Mouse (Mus musculus): ENCODE results near the gene Samd10. TPM values are rescaled to one million over a fixed set of nuclear protein-coding genes. Genes with fewer than 3 reads are reported as not detected.

The Samd10 gene
- polyA plus RNA-seq, 1 experiment from 2014 or later, result 27.8 TPM

DNA sequence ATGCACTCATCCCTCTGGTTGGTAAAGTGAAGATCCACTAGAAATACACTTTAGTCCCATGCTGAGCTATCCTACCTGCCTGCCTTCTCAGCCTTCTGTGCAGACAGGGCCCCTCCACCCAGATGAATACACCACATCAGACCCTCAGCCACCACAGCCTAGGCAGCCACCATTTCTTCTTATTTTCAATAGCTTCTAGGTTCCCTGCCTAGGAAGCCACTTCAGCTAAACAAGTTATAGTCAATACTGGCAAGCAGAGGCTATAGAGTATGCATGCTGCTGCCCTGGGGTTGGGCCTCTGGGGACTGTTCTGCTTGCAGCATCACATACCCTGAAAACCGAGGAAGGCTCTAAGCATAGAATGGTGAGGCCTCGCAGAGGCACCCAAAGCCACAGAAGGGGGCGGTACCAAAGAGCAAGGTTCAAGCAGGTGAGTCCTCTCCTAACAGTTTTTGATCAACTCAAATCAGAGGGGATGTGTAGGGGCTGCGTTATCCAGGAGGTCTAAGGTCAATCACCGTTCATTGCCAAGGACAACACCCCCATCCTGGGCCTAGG is 7.4 kb downstream of the Samd10 start, which contains the start of gene Prpf6:
Prpf6 (plus strand) TSS at position 341 of the 558 bp plus-strand sequence.
- Histone ChIP-seq H3K27me3 (ENCODE audit: insufficient read depth, low read length) (no peaks in the 10 kb centered on the region), H3K9me3 (ENCODE audit: low read depth, low read length) (no peaks in the 10 kb centered on the region), H3K9ac (peak within 1 kb of the TSS; percentile 91), H3K36me3 (ENCODE audit: insufficient read depth) (peaks cover 47% of the 10 kb centered on the region), H3K4me3 (ENCODE audit: low read depth, low read length) (peak within 1 kb of the TSS; percentile 96), H3K4me2 (peak within 1 kb of the TSS; percentile 84), H3K4me1 (ENCODE audit: insufficient read depth) (no peaks in the 10 kb centered on the region), H3K27ac (ENCODE audit: low read depth) (peak within 1 kb of the TSS; percentile 82)
- DNase-seq (peak; percentile 38), ATAC-seq (ENCODE audit: insufficient read depth) (peak; percentile 17; the same call in 1 of the 2 replicates)
- WGBS, result 3% methylated on average over 5 of the region's 5 CpGs
- TF ChIP-seq CTCF (IDR thresholded peaks at IDR 0.05; ENCODE audit: low read depth), result no peak

DNA sequence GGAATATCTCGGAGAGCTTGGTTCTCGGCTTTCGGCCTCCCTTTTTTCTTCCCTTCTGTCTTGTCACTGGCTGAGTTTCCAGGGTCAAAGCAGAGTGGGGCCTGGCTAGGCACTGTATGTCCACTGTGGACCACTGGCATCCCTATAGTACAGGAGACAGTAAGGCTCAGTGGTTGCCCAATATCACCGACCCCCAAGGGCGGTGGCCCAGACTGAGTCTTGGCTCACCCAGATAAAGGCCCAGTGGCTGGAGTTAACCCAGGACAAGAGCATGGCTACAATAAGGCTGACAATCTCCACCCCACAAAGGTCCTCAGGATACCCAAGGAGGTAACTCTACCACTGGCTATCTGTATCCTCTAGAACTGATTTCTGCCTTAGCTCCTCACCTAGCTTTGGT is 8.5 kb downstream of the Samd10 start:
- Histone ChIP-seq H3K27ac (ENCODE audit: low read depth) (no peak overlapping the region), H3K36me3 (ENCODE audit: insufficient read depth) (peaks cover 53% of the 10 kb centered on the region), H3K9me3 (ENCODE audit: low read depth, low read length) (no peaks in the 10 kb centered on the region), H3K9ac (no peak overlapping the region), H3K4me2 (no peak overlapping the region), H3K4me1 (ENCODE audit: insufficient read depth) (no peaks in the 10 kb centered on the region), H3K27me3 (ENCODE audit: insufficient read depth, low read length) (no peaks in the 10 kb centered on the region), H3K4me3 (ENCODE audit: low read depth, low read length) (no peak overlapping the region)
- 86% methylated on average over 5 of the region's 5 CpGs for WGBS
- ATAC-seq (ENCODE audit: insufficient read depth) (no peak), DNase-seq (no peak)
- no peak for TF ChIP-seq CTCF (IDR thresholded peaks at IDR 0.05; ENCODE audit: low read depth)

DNA sequence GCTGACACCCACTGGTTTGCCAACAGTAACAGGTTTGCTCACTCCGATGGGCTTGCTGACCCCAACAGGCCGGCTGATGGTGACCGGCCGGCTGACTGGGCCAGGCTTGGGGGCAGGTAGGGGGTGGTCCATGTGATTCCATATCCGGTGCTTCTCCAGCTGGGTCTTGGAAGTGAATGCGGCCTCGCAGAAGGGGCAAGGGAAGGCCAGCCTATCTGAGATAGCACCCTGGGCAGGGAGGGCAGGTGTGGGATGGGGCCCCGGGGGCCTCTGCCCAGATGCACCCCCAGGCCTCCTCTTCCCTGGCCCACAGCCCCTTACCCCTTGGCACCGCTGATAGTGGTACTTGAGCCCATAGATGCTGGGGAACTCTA is 9.3 kb downstream of the Samd10 start:
- H3K4me3 ChIP-seq (ENCODE audit: low read depth, low read length), result no peak overlapping the region
- no peak for TF ChIP-seq CTCF (IDR thresholded peaks at IDR 0.05; ENCODE audit: low read depth)
- no peak overlapping the region for H3K4me2 ChIP-seq
- peaks cover 59% of the 10 kb centered on the region for H3K36me3 ChIP-seq (ENCODE audit: insufficient read depth)
- no peak for ATAC-seq (ENCODE audit: insufficient read depth)
- H3K27ac ChIP-seq (ENCODE audit: low read depth), result no peak overlapping the region
- H3K9ac ChIP-seq, result no peak overlapping the region
- H3K27me3 ChIP-seq (ENCODE audit: insufficient read depth, low read length), result no peaks in the 10 kb centered on the region
- no peak for DNase-seq
- no peaks in the 10 kb centered on the region for H3K4me1 ChIP-seq (ENCODE audit: insufficient read depth)
- 86% methylated on average over 9 of the region's 9 CpGs for WGBS
- no peaks in the 10 kb centered on the region for H3K9me3 ChIP-seq (ENCODE audit: low read depth, low read length)

DNA sequence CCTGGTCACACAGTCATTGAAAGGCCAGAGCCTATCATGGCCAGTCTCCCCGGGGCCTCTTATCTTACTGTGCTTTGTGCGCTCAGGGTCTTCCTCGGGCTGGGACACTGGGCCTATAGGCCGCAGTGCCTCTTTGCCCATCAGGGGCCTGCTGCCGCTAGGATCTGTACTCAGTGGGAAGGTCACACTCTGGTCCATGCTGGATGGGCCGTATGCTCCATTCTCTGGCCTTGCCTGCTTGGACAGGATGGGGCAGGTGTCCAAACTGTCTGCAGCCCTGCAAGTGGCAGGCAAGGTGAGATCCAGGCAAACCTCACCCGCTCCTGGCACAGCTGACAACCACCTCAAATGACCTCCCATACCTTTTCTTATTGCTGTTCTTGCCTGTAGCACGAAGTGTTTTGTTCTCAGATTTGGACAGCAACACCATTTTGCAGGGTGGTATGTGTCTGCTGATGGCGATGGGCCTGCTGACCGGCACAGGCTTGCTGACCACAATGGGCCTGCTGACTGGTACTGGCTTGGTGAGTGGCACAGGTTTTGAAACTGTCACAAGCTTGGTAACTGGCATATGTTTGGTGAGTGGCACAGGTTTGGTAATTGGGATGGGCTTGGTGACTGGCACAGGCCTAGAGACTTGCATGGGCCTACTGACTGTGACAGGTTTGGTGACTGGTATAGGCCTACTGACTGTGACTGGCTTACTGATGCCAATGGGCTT is 9.8 kb downstream of the Samd10 start:
- Histone ChIP-seq H3K36me3 (ENCODE audit: insufficient read depth) (peaks cover 64% of the 10 kb centered on the region), H3K27me3 (ENCODE audit: insufficient read depth, low read length) (no peaks in the 10 kb centered on the region), H3K9me3 (ENCODE audit: low read depth, low read length) (no peaks in the 10 kb centered on the region), H3K4me2 (no peak overlapping the region), H3K27ac (ENCODE audit: low read depth) (no peak overlapping the region), H3K4me3 (ENCODE audit: low read depth, low read length) (no peak overlapping the region), H3K9ac (no peak overlapping the region), H3K4me1 (ENCODE audit: insufficient read depth) (no peaks in the 10 kb centered on the region)
- no peak for TF ChIP-seq CTCF (IDR thresholded peaks at IDR 0.05; ENCODE audit: low read depth)
- no peak for DNase-seq
- WGBS, result 88% methylated on average over 10 of the region's 10 CpGs
- no peak for ATAC-seq (ENCODE audit: insufficient read depth)

DNA sequence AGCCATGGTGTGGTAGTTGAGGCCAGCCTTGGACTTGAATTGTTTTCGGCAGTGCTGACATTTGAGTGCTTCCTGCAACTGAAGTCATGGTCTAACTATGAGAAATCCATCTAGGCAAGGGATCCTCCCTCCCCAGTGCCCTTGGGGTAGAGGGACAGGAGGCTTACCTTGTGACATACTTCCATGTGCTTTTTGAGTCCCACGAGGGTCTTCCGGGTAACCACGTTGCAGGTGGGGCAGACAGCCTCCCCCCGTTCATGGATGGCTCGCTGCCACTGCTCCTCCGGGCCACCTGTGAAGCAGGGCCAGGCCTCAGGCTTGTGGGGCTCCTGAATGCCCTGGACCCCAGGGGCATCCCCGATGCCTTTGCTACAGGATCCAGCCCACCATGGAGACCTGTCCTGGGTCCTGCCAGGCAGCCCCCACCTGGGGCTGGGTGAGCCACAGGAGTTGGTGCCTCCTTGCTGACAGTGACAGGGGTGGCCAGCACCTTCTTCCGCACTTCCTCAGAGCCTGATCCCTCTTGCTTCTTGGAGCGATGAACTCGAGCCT is 10.7 kb downstream of the Samd10 start:
- no peak overlapping the region for H3K4me3 ChIP-seq (ENCODE audit: low read depth, low read length)
- WGBS, result 83% methylated on average over 11 of the region's 11 CpGs
- no peak overlapping the region for H3K27ac ChIP-seq (ENCODE audit: low read depth)
- H3K36me3 ChIP-seq (ENCODE audit: insufficient read depth), result peaks cover 70% of the 10 kb centered on the region
- H3K9ac ChIP-seq, result no peak overlapping the region
- no peaks in the 10 kb centered on the region for H3K27me3 ChIP-seq (ENCODE audit: insufficient read depth, low read length)
- no peaks in the 10 kb centered on the region for H3K9me3 ChIP-seq (ENCODE audit: low read depth, low read length)
- ATAC-seq (ENCODE audit: insufficient read depth) (no peak), DNase-seq (no peak)
- no peaks in the 10 kb centered on the region for H3K4me1 ChIP-seq (ENCODE audit: insufficient read depth)
- no peak for TF ChIP-seq CTCF (IDR thresholded peaks at IDR 0.05; ENCODE audit: low read depth)
- H3K4me2 ChIP-seq, result no peak overlapping the region

DNA sequence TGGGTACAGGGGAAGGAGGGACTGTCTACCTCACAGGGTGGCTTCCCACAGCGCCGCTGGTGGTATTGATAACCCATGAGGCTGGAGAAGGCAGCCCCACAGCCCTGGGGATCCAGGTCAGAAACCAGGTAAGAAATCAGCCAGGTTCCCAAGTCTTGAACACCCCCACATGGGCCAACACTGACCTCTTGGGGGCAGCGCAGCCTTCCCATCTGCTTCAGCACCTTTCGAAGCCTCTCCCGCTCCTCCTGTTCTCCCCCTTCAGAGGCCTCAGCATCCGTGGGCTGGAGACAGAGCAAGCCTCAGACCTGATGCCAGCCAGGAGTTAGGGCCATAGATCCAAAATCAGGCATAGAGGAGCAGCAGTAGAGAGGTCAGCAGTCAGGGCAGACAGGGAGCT is 11.2 kb downstream of the Samd10 start:
- H3K27me3 ChIP-seq (ENCODE audit: insufficient read depth, low read length), result no peaks in the 10 kb centered on the region
- no peak for TF ChIP-seq CTCF (IDR thresholded peaks at IDR 0.05; ENCODE audit: low read depth)
- H3K4me2 ChIP-seq, result no peak overlapping the region
- peaks cover 70% of the 10 kb centered on the region for H3K36me3 ChIP-seq (ENCODE audit: insufficient read depth)
- no peak for ATAC-seq (ENCODE audit: insufficient read depth)
- H3K9ac ChIP-seq, result no peak overlapping the region
- no peaks in the 10 kb centered on the region for H3K4me1 ChIP-seq (ENCODE audit: insufficient read depth)
- no peak overlapping the region for H3K27ac ChIP-seq (ENCODE audit: low read depth)
- DNase-seq, result no peak
- WGBS, result 79% methylated on average over 6 of the region's 6 CpGs
- no peak overlapping the region for H3K4me3 ChIP-seq (ENCODE audit: low read depth, low read length)
- no peaks in the 10 kb centered on the region for H3K9me3 ChIP-seq (ENCODE audit: low read depth, low read length)

DNA sequence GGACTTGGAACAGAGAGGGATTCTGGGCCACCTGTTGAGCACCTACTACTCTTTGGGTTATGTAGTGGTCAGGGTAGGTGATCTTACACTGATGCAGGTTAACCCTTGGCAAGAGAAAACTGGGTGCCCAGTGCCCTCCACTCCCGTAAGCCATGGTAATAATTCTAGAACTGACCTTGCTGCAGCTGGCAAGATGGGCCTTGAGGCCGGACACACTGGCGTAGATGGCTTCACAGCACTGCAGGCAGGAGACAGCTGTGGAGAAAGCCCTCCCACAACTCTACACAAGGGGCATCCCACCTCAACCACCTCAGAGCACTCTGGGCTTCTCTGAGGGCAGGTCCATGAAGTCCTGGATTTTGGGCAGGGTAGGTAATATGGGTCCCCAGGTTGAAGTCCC is 12.9 kb downstream of the Samd10 start:
- TF ChIP-seq CTCF (IDR thresholded peaks at IDR 0.05; ENCODE audit: low read depth), result no peak
- Histone ChIP-seq H3K9ac (no peak overlapping the region), H3K9me3 (ENCODE audit: low read depth, low read length) (no peaks in the 10 kb centered on the region), H3K4me2 (no peak overlapping the region), H3K4me3 (ENCODE audit: low read depth, low read length) (no peak overlapping the region), H3K27me3 (ENCODE audit: insufficient read depth, low read length) (no peaks in the 10 kb centered on the region), H3K36me3 (ENCODE audit: insufficient read depth) (peaks cover 70% of the 10 kb centered on the region), H3K4me1 (ENCODE audit: insufficient read depth) (peaks cover 3% of the 10 kb centered on the region; the same call in 1 of the 2 replicates), H3K27ac (ENCODE audit: low read depth) (no peak overlapping the region)
- ATAC-seq (ENCODE audit: insufficient read depth), result no peak
- WGBS, result 94% methylated on average over 3 of the region's 3 CpGs
- no peak for DNase-seq

All from lung, embryonic 14.5 days (tissue).